In genomic region chr5:107223029-107223428, GRCm38 (mm10) we compare ENCODE assay signal across 11 mouse cellular contexts.
DNase-seq lines count a peak whose midpoint lies in the region; ATAC-seq and TF ChIP-seq lines count a peak whose summit lies in the region.
"Had no signal": no experiment of that assay in that cellular context is flagged by ENCODE, and none has a peak within 500 bp of the region (broad histone marks: within the 10 kb centered on the region; RNA-seq: fewer than 3 reads in every experiment).

No protein-coding gene starts in this region.

- H3K36me3 ChIP-seq in liver, adult 2 months (ENCODE audit: control insufficient read depth, insufficient read depth, low read length): no peaks in the 10 kb centered on the region
- H3K36me3 ChIP-seq in embryonic facial prominence, embryonic 12.5 days: no peaks in the 10 kb centered on the region
- no peaks in the 10 kb centered on the region for H3K36me3 ChIP-seq in limb, embryonic 15.5 days
- H3K36me3 ChIP-seq in stomach, embryonic 15.5 days: no peaks in the 10 kb centered on the region
- H3K36me3 ChIP-seq: G1E had no signal

- H3K9me3 ChIP-seq in embryonic facial prominence, embryonic 12.5 days: no peaks in the 10 kb centered on the region
- H3K9me3 ChIP-seq in limb, embryonic 15.5 days: no peaks in the 10 kb centered on the region
- H3K9me3 ChIP-seq in stomach, embryonic 15.5 days: no peaks in the 10 kb centered on the region
- H3K9me3 ChIP-seq: G1E had no signal

- H3K4me2 ChIP-seq in embryonic facial prominence, embryonic 12.5 days (replicated peaks): 0 out of 2 replicates have a peak overlapping the region, but pooled peaks have one; percentile 30
- H3K4me2 ChIP-seq in limb, embryonic 15.5 days: no peak overlapping the region
- H3K4me2 ChIP-seq in stomach, embryonic 15.5 days: no peak overlapping the region
- H3K4me2 ChIP-seq: heart, embryonic 11.5 days had no signal

- H3K79me2 ChIP-seq in liver, adult 2 months (ENCODE audit: control insufficient read depth, insufficient read depth, low read length): peaks cover 1% of the 10 kb centered on the region; the same call in 1 of the 2 replicates

- H3K27ac ChIP-seq in liver, adult 2 months (replicated peaks; ENCODE audit: insufficient read depth, low read depth, low read length): no peak overlapping the region
- peak overlapping the region; percentile 80 for H3K27ac ChIP-seq in embryonic facial prominence, embryonic 12.5 days
- H3K27ac ChIP-seq in limb, embryonic 15.5 days: peak overlapping the region; percentile 47
- H3K27ac ChIP-seq in stomach, embryonic 15.5 days: peak overlapping the region; percentile 48; the same call in 1 of the 2 replicates

- no peak overlapping the region for H3K9ac ChIP-seq in liver, adult 2 months (ENCODE audit: low read depth, low read length)
- H3K9ac ChIP-seq in embryonic facial prominence, embryonic 12.5 days: no peak overlapping the region
- H3K9ac ChIP-seq in limb, embryonic 15.5 days: no peak overlapping the region
- no peak overlapping the region for H3K9ac ChIP-seq in stomach, embryonic 15.5 days

- H3K4me1 ChIP-seq in liver, adult 2 months (ENCODE audit: control insufficient read depth, insufficient read depth, low read length): peaks cover 7% of the 10 kb centered on the region; the same call in 1 of the 2 replicates
- H3K4me1 ChIP-seq in embryonic facial prominence, embryonic 12.5 days: peaks cover 53% of the 10 kb centered on the region
- H3K4me1 ChIP-seq in limb, embryonic 15.5 days: peaks cover 60% of the 10 kb centered on the region
- H3K4me1 ChIP-seq in stomach, embryonic 15.5 days: peaks cover 6% of the 10 kb centered on the region; the same call in 1 of the 2 replicates

- ATAC-seq in embryonic facial prominence, embryonic 12.5 days (ENCODE audit: insufficient number of reproducible peaks, insufficient read depth, low FRiP score, low TSS enrichment): 0 out of 2 replicates have a peak, but pooled peaks have one; percentile 12
- no peak for ATAC-seq in limb, embryonic 15.5 days (ENCODE audit: insufficient number of reproducible peaks, low FRiP score, low TSS enrichment, low read depth)
- ATAC-seq in stomach, embryonic 15.5 days (ENCODE audit: insufficient read depth, low FRiP score, low read depth): no peak
- ATAC-seq in cerebellum, adult (ENCODE audit: insufficient number of reproducible peaks, low FRiP score, low TSS enrichment): no peak

- 9% methylated on average over 9 of the region's 9 CpGs for WGBS in liver, adult 2 months
- WGBS in embryonic facial prominence, embryonic 12.5 days: 77% methylated on average over 9 of the region's 9 CpGs
- 54% methylated on average over 9 of the region's 9 CpGs for WGBS in limb, embryonic 15.5 days
- 66% methylated on average over 9 of the region's 9 CpGs for WGBS in stomach, embryonic 15.5 days

- TF ChIP-seq POLR2A in liver, adult 2 months (IDR thresholded peaks at IDR 0.05; ENCODE audit: extremely low read depth, insufficient read depth, low read length): no peak

- TF ChIP-seq CTCF in liver, adult 2 months (IDR thresholded peaks at IDR 0.05; ENCODE audit: low read depth, low read length): no peak

- no peak overlapping the region for H3K4me3 ChIP-seq in liver, adult 2 months (ENCODE audit: insufficient read depth, low read depth, low read length)
- no peak overlapping the region for H3K4me3 ChIP-seq in embryonic facial prominence, embryonic 12.5 days
- no peak overlapping the region for H3K4me3 ChIP-seq in limb, embryonic 15.5 days
- H3K4me3 ChIP-seq in stomach, embryonic 15.5 days (replicated peaks): no peak overlapping the region

- peak; percentile 50 for DNase-seq in liver, adult 2 months (ENCODE audit: extremely low read depth, low read depth, low spot score)
- no peak for DNase-seq in liver
- no peak for DNase-seq in layer of hippocampus, adult 9-11 months
- DNase-seq: adrenal gland, postnatal 14 days; cerebellum, postnatal 10 days had no signal

- no peaks in the 10 kb centered on the region for H3K27me3 ChIP-seq in liver, adult 2 months (ENCODE audit: control insufficient read depth, insufficient read depth, low read length)
- H3K27me3 ChIP-seq in embryonic facial prominence, embryonic 12.5 days: no peaks in the 10 kb centered on the region
- H3K27me3 ChIP-seq in limb, embryonic 15.5 days: no peaks in the 10 kb centered on the region
- H3K27me3 ChIP-seq in stomach, embryonic 15.5 days (replicated peaks): no peaks in the 10 kb centered on the region
